Mouse (Mus musculus) lung, postnatal 0 days (tissue): ENCODE measurements around the gene Arnt2. TPM values are rescaled to one million over a fixed set of nuclear protein-coding genes. Genes with fewer than 3 reads are reported as not detected.

ENCODE experiments used
- ATAC-seq: fragments of 200-750 bp; cut with Nextera tagmentation; 2 replicates; pipeline ENCODE4 v1.8.0; 2017; ENCODE audit warnings: moderate library complexity
- DNase-seq: peaks from one replicate; pipeline ENCODE4 v3.0.0-alpha.2; 2016; ENCODE audit warnings: low spot score
- H3K27ac ChIP-seq: fragments of 300-500 bp; sonication (generic); 2 replicates; pipeline ENCODE4 v1.5.1; 2014; ENCODE audit warnings: antibody characterized with exemption, mild to moderate bottlenecking, low read length, mixed read lengths
- H3K27me3 ChIP-seq: fragments of 300-500 bp; sonication (generic); replicated peaks from 2 replicates; pipeline ENCODE4 v1.6.1; 2014; ENCODE audit warnings: low read length, mixed read lengths; ENCODE audit not compliant: insufficient read depth
- H3K36me3 ChIP-seq: fragments of 300-500 bp; sonication (generic); 2 replicates; pipeline ENCODE4 v1.6.1; 2014; ENCODE audit warnings: low read length, mixed read lengths; ENCODE audit not compliant: insufficient read depth
- H3K4me1 ChIP-seq: fragments of 300-500 bp; sonication (generic); 2 replicates; pipeline ENCODE4 v1.6.1; 2014; ENCODE audit warnings: antibody characterized with exemption, low read depth, low read length, mixed read lengths; ENCODE audit not compliant: insufficient read depth
- H3K4me2 ChIP-seq: fragments of 300-500 bp; sonication (generic); replicated peaks from 2 replicates; pipeline ENCODE4 v1.6.1; 2014; ENCODE audit warnings: low read depth, mild to moderate bottlenecking, low read length, moderate library complexity, mixed read lengths
- H3K4me3 ChIP-seq: fragments of 300-500 bp; sonication (generic); 2 replicates; pipeline ENCODE4 v1.5.1; 2014; ENCODE audit warnings: low read depth, low read length
- H3K9ac ChIP-seq: fragments of 300-500 bp; sonication (generic); replicated peaks from 2 replicates; pipeline ENCODE4 v1.6.1; 2014; ENCODE audit warnings: low read depth, mild to moderate bottlenecking
- H3K9me3 ChIP-seq: fragments of 300-500 bp; sonication (generic); 2 replicates; pipeline ENCODE4 v1.6.1; 2016; ENCODE audit warnings: low read length, mixed read lengths
- CTCF ChIP-seq: IDR thresholded peaks from 2 replicates; pipeline ENCODE4 v1.5.1; 2016; ENCODE audit warnings: antibody characterized with exemption, mild to moderate bottlenecking
- EP300 ChIP-seq: IDR thresholded peaks from 2 replicates; pipeline ENCODE4 v1.6.1; 2016; ENCODE audit warnings: antibody characterized with exemption, mild to moderate bottlenecking, control low read depth
- WGBS: fragments of 180-500 bp; shearing (Covaris S2); extraction: QIAGEN DNeasy Blood & Tissue Kit; methylation state at CpG from one replicate; pipeline ENCODE4 v1.1.7; 2014; 5-methylcytosine and 5-hydroxymethylcytosine counted together
- polyA plus RNA-seq: library from polyadenylated mRNA; unstranded; fragments of >200 nt; fragmentation: Nextera tagmentation; extraction: Ambion mirVana; gene quantifications from 2 replicates; pipeline ENCODE4 v1.2.1, GENCODE M21; 2015

Gene Arnt2
- polyA plus RNA-seq, result 0.63 and 0.78 TPM in 2 replicates

DNA sequence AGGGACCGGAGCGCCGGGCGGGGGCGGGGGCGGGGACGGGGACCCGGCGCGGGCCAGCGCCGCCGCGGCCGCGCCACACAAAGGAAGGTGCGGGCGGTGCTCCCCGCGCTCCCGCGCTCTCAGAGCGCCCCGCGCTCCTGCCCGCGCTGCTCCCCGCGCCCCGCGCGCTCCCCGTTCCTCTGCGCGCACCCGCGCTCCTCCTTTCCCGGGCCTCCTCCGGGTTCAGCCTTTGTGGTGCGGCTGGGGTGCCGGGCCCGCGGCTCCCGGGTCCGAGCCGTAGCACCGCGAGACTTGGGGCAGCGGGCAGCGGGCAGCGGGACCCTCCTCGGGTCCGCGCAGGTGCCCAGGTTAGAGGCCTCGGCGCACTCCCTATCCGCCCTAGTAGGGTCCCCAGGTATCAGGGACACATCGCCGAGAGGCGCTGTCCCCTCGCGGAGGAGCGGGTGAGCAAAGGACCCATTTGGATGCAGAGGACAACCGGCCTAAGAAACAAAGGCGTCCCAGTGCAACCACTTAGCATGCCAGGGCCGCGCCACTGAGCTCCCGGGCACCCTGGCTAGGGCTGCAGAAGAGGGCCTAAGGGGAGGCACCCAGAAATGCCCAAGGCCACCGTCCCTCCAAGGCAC, at the start of gene Arnt2:
Arnt2 (minus strand) TSS at position 281 of the 626 bp plus-strand sequence.
- ATAC-seq, result peak; percentile 62
- no peak within 1 kb of the TSS for H3K27ac ChIP-seq
- H3K4me3 ChIP-seq, result peak within 1 kb of the TSS; percentile 60
- H3K27me3 ChIP-seq, result no peaks in the 10 kb centered on the region
- H3K4me1 ChIP-seq, result no peaks in the 10 kb centered on the region
- H3K9ac ChIP-seq, result 0 out of 2 replicates have a peak within 1 kb of the TSS, but pooled peaks have one; percentile 29
- peak within 1 kb of the TSS; percentile 89 for H3K4me2 ChIP-seq
- TF ChIP-seq EP300, result no peak
- no peak for TF ChIP-seq CTCF
- under 1% methylated on average over 34 of the region's 69 CpGs for WGBS
- no peaks in the 10 kb centered on the region for H3K36me3 ChIP-seq
- peak; percentile 10 for DNase-seq
- no peaks in the 10 kb centered on the region for H3K9me3 ChIP-seq

DNA sequence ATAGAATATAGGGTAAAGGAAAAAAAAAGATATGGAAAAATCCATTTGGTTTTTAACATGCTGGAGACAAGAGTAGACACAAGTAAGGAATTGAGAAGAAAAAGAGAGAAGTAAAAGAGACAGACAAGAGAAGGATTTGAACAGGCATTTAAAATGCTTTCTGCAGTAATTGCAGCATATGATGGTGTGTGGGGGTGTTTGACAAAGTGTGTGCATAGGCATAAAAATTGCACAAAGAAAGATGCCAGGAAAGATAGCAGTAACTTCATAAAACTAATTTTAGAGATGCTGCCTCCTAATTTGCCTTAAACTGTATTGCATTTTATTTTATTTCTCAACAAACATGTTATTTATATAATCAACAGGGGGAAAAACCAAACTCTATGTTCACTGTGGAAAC, 41.7 kb upstream of the Arnt2 start:
- TF ChIP-seq CTCF, result no peak
- TF ChIP-seq EP300, result no peak
- Histone ChIP-seq H3K36me3 (no peaks in the 10 kb centered on the region), H3K27me3 (no peaks in the 10 kb centered on the region), H3K9ac (no peak overlapping the region), H3K4me3 (no peak overlapping the region), H3K9me3 (no peaks in the 10 kb centered on the region), H3K4me2 (no peak overlapping the region), H3K27ac (no peak overlapping the region), H3K4me1 (no peaks in the 10 kb centered on the region)
- DNase-seq (no peak), ATAC-seq (no peak)

DNA sequence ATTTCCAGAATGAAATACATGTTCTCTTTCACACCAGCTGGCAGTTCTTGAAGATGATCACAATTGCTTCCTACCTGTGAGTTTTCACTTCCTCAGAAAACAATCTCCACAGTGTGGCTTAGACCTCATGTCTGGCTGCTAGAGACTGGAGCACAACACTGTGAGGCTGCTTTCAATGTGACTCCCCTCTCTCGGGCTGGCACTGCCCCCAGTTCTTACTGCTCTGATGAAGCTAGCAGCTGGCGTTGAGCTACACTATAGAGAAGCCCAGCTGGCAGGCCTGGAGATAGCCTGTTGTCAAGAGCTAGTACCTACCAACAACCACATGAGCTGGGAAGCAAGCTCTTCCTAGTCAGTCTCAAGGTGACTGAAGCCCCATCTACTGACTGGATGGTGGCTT, 39.1 kb upstream of the Arnt2 start:
- 66% methylated on average over 2 of the region's 2 CpGs for WGBS
- H3K27ac ChIP-seq, result no peak overlapping the region
- H3K9ac ChIP-seq, result no peak overlapping the region
- H3K4me2 ChIP-seq, result no peak overlapping the region
- no peak overlapping the region for H3K4me3 ChIP-seq
- TF ChIP-seq EP300 (no peak), CTCF (no peak)
- H3K4me1 ChIP-seq, result no peaks in the 10 kb centered on the region
- ATAC-seq (no peak), DNase-seq (no peak)
- no peaks in the 10 kb centered on the region for H3K36me3 ChIP-seq
- H3K27me3 ChIP-seq, result no peaks in the 10 kb centered on the region
- H3K9me3 ChIP-seq, result no peaks in the 10 kb centered on the region

DNA sequence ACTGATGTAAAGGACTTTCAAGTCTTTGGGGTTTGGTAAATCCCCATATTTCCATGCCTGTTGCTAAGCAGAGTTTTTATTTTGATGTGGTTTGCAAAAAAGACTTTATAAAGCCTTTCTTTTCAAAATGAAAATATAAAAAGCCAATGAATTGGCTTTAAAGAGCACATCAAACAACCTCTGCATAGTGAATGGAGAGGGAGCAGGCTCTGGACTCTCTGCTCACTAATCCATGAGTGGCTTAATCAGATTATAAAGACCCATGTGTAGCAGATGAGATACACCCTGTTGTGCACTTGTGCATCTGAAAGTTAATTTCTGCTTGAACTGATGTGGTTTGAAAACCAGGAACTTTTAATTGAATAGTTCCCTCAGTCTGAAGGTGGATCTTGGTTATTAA, 38.5 kb upstream of the Arnt2 start:
- no peak overlapping the region for H3K4me3 ChIP-seq
- DNase-seq (no peak), ATAC-seq (no peak)
- no peak overlapping the region for H3K27ac ChIP-seq
- H3K4me1 ChIP-seq, result no peaks in the 10 kb centered on the region
- H3K9ac ChIP-seq, result no peak overlapping the region
- no peaks in the 10 kb centered on the region for H3K27me3 ChIP-seq
- no peak for TF ChIP-seq CTCF
- no peak for TF ChIP-seq EP300
- no peaks in the 10 kb centered on the region for H3K36me3 ChIP-seq
- no peak overlapping the region for H3K4me2 ChIP-seq
- no peaks in the 10 kb centered on the region for H3K9me3 ChIP-seq

DNA sequence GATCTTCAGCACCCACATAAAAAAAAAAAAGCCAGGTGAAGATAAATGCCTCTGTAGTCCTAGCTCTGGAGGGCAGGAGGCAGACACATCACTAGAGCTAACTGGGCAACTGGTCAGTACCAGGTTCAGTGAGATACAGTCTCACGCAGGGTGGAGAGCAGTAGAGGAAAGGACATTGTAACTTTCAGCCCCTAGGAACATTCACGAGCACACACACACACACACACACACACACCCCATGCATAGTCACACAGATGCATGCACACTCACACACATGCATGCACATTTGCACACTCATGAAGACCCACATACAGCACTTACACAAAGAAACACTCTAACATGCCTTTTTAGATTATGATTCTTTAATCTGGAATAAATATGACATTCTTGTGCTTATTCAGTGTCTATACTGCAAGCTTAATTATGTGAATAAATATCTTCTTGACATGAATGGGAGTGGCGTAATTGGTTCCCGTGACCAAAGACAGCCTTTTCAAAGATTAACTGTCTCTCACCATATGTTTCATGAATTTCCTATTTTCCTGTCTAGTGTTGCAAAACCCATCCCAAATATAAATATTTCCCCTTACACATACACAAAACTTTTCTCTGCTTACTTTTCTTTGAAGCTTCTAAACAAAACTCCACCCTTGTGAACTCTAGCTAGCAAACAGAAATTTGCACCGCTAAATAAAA, 37.9 kb upstream of the Arnt2 start:
- peak; percentile 49 for DNase-seq

DNA sequence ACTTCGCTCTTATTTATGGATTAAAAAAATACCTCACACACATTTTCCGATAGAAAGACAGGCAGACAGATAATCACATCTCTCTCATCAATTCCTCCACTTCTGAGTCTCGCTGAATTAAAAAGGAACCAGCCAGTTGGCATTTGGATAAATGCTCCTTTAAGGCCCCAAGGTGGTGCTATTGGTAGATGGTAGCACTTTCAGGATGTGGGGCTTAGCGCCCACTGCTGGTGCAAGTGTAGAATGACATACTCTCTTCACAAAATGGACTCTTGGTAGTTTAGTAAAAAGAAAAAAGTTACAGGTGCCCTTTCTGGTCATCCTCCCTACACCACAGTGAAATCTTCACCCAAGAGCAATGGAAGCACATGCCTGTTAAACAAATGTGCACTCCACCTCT, 37.1 kb upstream of the Arnt2 start:
- H3K9me3 ChIP-seq, result no peaks in the 10 kb centered on the region
- ATAC-seq (no peak), DNase-seq (peak; percentile 79)
- H3K27me3 ChIP-seq, result no peaks in the 10 kb centered on the region
- H3K9ac ChIP-seq, result no peak overlapping the region
- no peaks in the 10 kb centered on the region for H3K4me1 ChIP-seq
- H3K36me3 ChIP-seq, result no peaks in the 10 kb centered on the region
- H3K4me3 ChIP-seq, result no peak overlapping the region
- no peak for TF ChIP-seq EP300
- TF ChIP-seq CTCF, result peak; percentile 91
- H3K4me2 ChIP-seq, result no peak overlapping the region
- H3K27ac ChIP-seq, result no peak overlapping the region
- 29% methylated on average over 4 of the region's 4 CpGs for WGBS

More for the DNA sequence above, 37.9 kb upstream of the Arnt2 start:
- H3K27me3 ChIP-seq, result no peaks in the 10 kb centered on the region
- H3K4me3 ChIP-seq, result no peak overlapping the region
- no peak overlapping the region for H3K9ac ChIP-seq
- no peak overlapping the region for H3K4me2 ChIP-seq
- no peak overlapping the region for H3K27ac ChIP-seq
- H3K4me1 ChIP-seq, result no peaks in the 10 kb centered on the region
- no peaks in the 10 kb centered on the region for H3K9me3 ChIP-seq
- no peaks in the 10 kb centered on the region for H3K36me3 ChIP-seq
- no peak for TF ChIP-seq CTCF
- TF ChIP-seq EP300, result no peak
- WGBS, result 58% methylated on average over 5 of the region's 5 CpGs
- ATAC-seq, result peak; percentile 25; the same call in 1 of the 2 replicates
